Mouse (Mus musculus) brain, embryonic 14.5 days (tissue): ENCODE measurements at regions not wholly inside any gene's neighbourhood (a gene's known extent, or its start where the extent isn't known, plus 50 kb on each side); places are given as distances from the start of the nearest gene placed in this dataset.

Experiments used
- DNase-seq: peaks from one replicate; pipeline ENCODE4 v3.0.0-alpha.2; 2011; ENCODE audit warnings: low read depth
- CTCF ChIP-seq: fragments of 200-500 bp; IDR thresholded peaks from 2 replicates; pipeline ENCODE4 v1.5.1; 2012; ENCODE audit warnings: inconsistent platforms, mild to moderate bottlenecking, moderate library complexity, borderline replicate concordance; ENCODE audit not compliant: insufficient read depth, insufficient read length; ENCODE audit errors: extremely low read depth
- POLR2A ChIP-seq: fragments of 200-500 bp; IDR thresholded peaks from 2 replicates; pipeline ENCODE4 v1.6.1; 2012; ENCODE audit warnings: mild to moderate bottlenecking, inconsistent platforms, borderline replicate concordance; ENCODE audit not compliant: poor library complexity, insufficient read depth, insufficient read length, severe bottlenecking; ENCODE audit errors: extremely low read depth

DNA sequence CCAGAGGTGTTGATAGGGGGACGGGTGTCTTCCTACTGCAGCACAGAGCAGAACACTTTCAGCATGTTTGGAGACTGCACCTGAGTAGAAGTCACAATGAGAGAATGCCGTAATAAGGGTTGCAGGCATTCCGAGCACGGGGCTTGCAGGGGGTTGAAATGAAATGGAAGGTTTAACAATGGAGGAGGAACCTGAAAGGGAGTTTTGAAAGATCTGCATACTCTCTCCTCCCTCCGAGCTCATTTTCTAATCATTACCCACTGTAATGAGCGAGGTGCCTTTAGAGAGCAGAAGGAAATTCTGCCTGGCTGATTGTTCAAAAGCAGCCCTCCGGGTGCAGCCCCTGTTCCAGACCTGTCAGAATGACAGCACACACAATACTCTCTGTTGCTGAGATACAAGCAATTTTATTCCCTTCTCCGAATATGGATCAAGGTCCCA lies 430.8 kb downstream of the Nsun3 start:
- TF ChIP-seq CTCF (no peak), POLR2A (no peak)
- DNase-seq: peak; percentile 93

DNA sequence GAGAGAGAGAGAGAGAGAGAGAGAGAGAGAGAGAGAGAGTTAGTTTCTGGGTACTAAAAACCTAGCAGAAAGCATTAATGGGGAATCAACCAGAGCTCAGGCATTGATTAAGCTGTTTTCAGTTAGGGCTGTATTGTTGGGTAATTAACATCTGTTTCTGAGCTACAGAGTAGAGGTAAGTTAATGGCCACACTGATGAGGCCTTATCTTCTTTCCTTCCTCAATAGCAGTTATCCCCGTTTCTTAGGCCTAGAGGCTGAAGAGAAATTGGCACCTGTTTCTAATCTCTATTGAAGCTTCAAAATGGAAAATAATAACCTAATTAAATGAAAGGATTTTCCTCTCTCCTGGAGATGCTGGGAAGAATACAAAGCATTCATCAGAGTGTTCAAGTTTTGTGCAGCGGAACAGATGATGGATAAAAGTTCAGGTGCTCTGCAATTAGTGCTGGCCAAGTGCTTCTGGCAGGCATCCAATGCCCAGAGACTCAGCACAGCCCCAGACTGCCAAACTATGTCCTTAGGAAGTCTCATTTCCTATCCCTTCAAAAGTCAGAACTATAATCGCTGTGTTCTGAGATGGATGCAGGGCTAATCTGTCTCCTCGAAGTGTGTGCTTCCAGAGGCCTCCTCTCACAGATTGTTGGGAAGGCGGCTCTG lies 459.1 kb downstream of the Nsun3 start:
- peak; percentile 67 for DNase-seq
- TF ChIP-seq POLR2A (no peak), CTCF (no peak)

DNA sequence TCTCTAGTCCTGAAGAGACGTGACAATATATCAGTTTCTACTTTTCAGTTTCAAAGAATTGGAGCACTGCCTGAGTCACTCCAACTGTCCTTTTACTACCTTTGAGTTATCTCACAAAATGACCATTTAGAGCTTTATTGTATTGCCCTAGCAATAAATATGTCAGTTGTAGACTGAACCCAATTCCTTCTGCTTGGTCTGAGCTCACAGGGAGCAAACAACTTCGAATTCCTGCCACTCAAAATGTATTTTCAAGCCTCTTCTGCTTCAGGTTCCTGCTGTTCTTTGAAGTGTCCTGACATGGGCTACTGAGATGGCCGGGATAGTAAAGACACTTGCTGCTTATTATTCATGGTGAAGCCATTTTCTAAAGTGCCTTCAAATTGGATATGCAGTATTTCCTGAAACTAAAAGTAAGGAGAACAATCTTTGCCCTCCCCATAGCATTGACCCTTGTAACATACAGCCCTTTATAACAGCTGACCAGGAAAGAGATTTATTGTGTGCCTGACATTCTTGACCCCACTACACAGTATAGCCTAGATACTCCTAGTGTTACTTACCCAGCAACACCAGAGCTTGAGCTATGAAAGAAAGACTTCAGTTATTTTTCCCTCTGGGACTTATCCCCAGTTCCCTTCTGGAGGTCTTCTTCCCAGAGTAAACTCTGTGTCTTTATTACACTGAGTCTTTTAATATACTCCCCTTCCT lies 460.9 kb downstream of the Nsun3 start:
- no peak for DNase-seq
- no peak for TF ChIP-seq CTCF
- TF ChIP-seq POLR2A: no peak

DNA sequence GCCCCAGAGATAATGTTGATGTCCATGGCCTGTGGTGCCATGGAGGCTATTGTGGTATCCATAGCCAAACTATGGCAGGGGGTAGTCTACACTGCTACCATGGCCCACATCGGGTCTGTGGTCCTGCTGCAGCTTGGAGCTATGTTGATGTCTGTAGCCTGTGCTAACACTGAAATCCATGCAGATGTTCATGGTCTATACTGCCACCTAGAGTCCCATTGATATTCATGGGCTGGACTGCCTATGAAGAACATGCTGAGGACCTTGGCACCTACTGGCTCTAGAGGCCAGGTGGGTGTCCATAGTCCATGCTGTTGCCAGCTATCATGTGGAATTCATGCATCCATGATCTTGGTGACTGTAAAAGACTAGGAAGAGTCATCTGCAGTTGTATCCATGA lies 463.8 kb downstream of the Nsun3 start:
- TF ChIP-seq CTCF: peak; percentile 14; the same call in 1 of the 2 replicates
- TF ChIP-seq POLR2A: no peak

DNA sequence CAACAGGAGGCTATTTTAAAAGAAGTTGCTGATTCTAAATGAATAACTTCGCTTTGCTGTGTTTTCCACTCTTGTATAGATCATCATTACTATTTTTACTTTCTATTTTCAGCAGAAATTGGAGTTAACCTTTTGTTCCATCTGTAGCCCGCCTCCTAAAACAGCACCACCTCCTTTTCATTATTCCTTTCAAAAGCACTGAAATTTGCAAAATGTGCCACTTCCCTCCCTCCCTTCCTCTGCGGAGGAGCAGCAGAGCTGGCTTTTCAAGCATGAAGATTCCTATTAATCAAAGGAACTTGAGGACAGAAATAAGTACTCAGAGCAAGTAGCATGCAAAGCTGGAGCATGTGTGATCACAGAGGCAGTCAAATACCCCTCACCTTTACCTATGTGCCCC lies 497.7 kb downstream of the Nsun3 start:
- DNase-seq: no peak

More for the DNA sequence above, 463.8 kb downstream of the Nsun3 start:
- peak; percentile 27 for DNase-seq

More for the DNA sequence above, 497.7 kb downstream of the Nsun3 start:
- TF ChIP-seq POLR2A: no peak
- no peak for TF ChIP-seq CTCF
